Mouse (Mus musculus) liver, adult 2 months (tissue): ENCODE results near the gene B230307C23Rik. TPM values are rescaled to one million over a fixed set of nuclear protein-coding genes. Genes with fewer than 3 reads are reported as not detected.
"Not testable (repeated sequence)": the region's sequence is repeated elsewhere in the genome, so short reads cannot be mapped to it uniquely, and the experiment has no call there.

Source experiments
- DNase-seq: peaks from one replicate; pipeline ENCODE4 v3.0.0-alpha.2; 2011; ENCODE audit warnings: low read depth, low spot score; ENCODE audit errors: extremely low read depth
- H3K27ac ChIP-seq: fragments of 200-500 bp; replicated peaks from 2 replicates; pipeline ENCODE4 v1.5.1; 2012; ENCODE audit warnings: low read depth, mild to moderate bottlenecking, control low read depth, inconsistent platforms, low read length; ENCODE audit not compliant: insufficient read depth
- H3K27me3 ChIP-seq: fragments of 200-500 bp; 2 replicates; pipeline ENCODE4 v1.6.1; 2012; ENCODE audit warnings: mild to moderate bottlenecking, moderate library complexity, low read length, inconsistent platforms; ENCODE audit not compliant: control insufficient read depth, insufficient read depth
- H3K36me3 ChIP-seq: fragments of 200-500 bp; 2 replicates; pipeline ENCODE4 v1.6.1; 2012; ENCODE audit warnings: low read length, inconsistent platforms; ENCODE audit not compliant: control insufficient read depth, insufficient read depth
- H3K4me1 ChIP-seq: fragments of 200-500 bp; 2 replicates; pipeline ENCODE4 v1.6.1; 2011; ENCODE audit warnings: low read length; ENCODE audit not compliant: control insufficient read depth, insufficient read depth
- H3K4me3 ChIP-seq: fragments of 200-500 bp; 2 replicates; pipeline ENCODE4 v1.5.1; 2011; ENCODE audit warnings: low read depth, mild to moderate bottlenecking, control low read depth, low read length, moderate library complexity; ENCODE audit not compliant: insufficient read depth
- H3K79me2 ChIP-seq: fragments of 200-500 bp; 2 replicates; pipeline ENCODE4 v1.6.1; 2012; ENCODE audit warnings: inconsistent platforms, mild to moderate bottlenecking, low read length, moderate library complexity; ENCODE audit not compliant: control insufficient read depth, insufficient read depth
- H3K9ac ChIP-seq: fragments of 200-500 bp; 2 replicates; pipeline ENCODE4 v1.6.1; 2012; ENCODE audit warnings: low read depth, mild to moderate bottlenecking, control low read depth, inconsistent platforms, low read length
- CTCF ChIP-seq: fragments of 200-500 bp; IDR thresholded peaks from 2 replicates; pipeline ENCODE4 v1.5.1; 2011; ENCODE audit warnings: low read depth, low read length, control low read depth
- POLR2A ChIP-seq: fragments of 200-500 bp; IDR thresholded peaks from 2 replicates; pipeline ENCODE4 v1.6.1; 2011; ENCODE audit warnings: low read length, control low read depth; ENCODE audit not compliant: insufficient read depth; ENCODE audit errors: extremely low read depth
- WGBS: fragments of 180-500 bp; shearing (Covaris S2); methylation state at CpG from one replicate; pipeline ENCODE4 v1.1.7; 2018; 5-methylcytosine and 5-hydroxymethylcytosine counted together
- polyA plus RNA-seq: library from polyadenylated mRNA; depleted of rRNA; stranded (reverse); fragments of >200 nt; gene quantifications from 2 replicates; pipeline ENCODE4 v1.2.3, GENCODE M21; 2012
- total RNA-seq: library from RNA; depleted of rRNA; stranded (reverse); fragments of >200 nt; gene quantifications from 2 replicates; pipeline ENCODE4 v1.2.3, GENCODE M21; 2014

Gene B230307C23Rik
- total and polyA plus RNA-seq, 2 experiments = 3.9 to 8.0 TPM

GRCm38 (mm10) chr16:97984589-97984988 is 12.5 kb upstream of the B230307C23Rik start:
- Histone ChIP-seq H3K4me3 (no peak overlapping the region), H3K36me3 (no peaks in the 10 kb centered on the region), H3K9ac (no peak overlapping the region), H3K79me2 (no peaks in the 10 kb centered on the region), H3K27me3 (no peaks in the 10 kb centered on the region), H3K27ac (no peak overlapping the region), H3K4me1 (no peaks in the 10 kb centered on the region)
- no peak for TF ChIP-seq CTCF
- TF ChIP-seq POLR2A = no peak
- no peak for DNase-seq
- 91% methylated on average over 5 of the region's 5 CpGs for WGBS

GRCm38 (mm10) chr16:97991517-97991916 is 5.6 kb upstream of the B230307C23Rik start:
- Histone ChIP-seq H3K79me2 (no peaks in the 10 kb centered on the region), H3K4me3 (no peak overlapping the region), H3K36me3 (no peaks in the 10 kb centered on the region), H3K9ac (no peak overlapping the region), H3K27me3 (no peaks in the 10 kb centered on the region), H3K27ac (no peak overlapping the region), H3K4me1 (peaks cover 5% of the 10 kb centered on the region)
- 86% methylated on average over 2 of the region's 2 CpGs for WGBS
- DNase-seq = peak; percentile 23
- TF ChIP-seq CTCF (no peak), POLR2A (no peak)

- H3K4me3 ChIP-seq, H3K79me2 ChIP-seq, H3K27me3 ChIP-seq, H3K36me3 ChIP-seq, H3K4me1 ChIP-seq, DNase-seq, H3K9ac ChIP-seq, H3K27ac ChIP-seq: not testable (repeated sequence)
- WGBS = 78% methylated on average over 3 of the region's 3 CpGs
Measured at GRCm38 (mm10) chr16:97992477-97992876, 4.6 kb upstream of the B230307C23Rik start.

GRCm38 (mm10) chr16:97995849-97996615 is 1.1 kb upstream of the B230307C23Rik start:
- peaks cover 7% of the 10 kb centered on the region; the same call in 1 of the 2 replicates for H3K79me2 ChIP-seq
- TF ChIP-seq POLR2A (no peak), CTCF (no peak)
- H3K36me3 ChIP-seq = peaks cover 3% of the 10 kb centered on the region; the same call in 1 of the 2 replicates
- peak overlapping the region; percentile 92 for H3K27ac ChIP-seq
- H3K27me3 ChIP-seq = no peaks in the 10 kb centered on the region
- DNase-seq = peak; percentile 78
- WGBS = 6% methylated on average over 1 of the region's 1 CpGs
- peaks cover 5% of the 10 kb centered on the region for H3K4me1 ChIP-seq
- H3K4me3 ChIP-seq = no peak overlapping the region
- H3K9ac ChIP-seq = no peak overlapping the region

- Histone ChIP-seq H3K4me3 (peak overlapping the region; percentile 69), H3K9ac (peak overlapping the region; percentile 35)
- WGBS = under 1% methylated on average over 8 of the region's 8 CpGs
- peak; percentile 15 for DNase-seq
- H3K4me1 ChIP-seq, H3K27ac ChIP-seq, H3K27me3 ChIP-seq, H3K79me2 ChIP-seq, H3K36me3 ChIP-seq: not testable (repeated sequence)
Measured at GRCm38 (mm10) chr16:97997383-97997731, 242 bp downstream of the B230307C23Rik start.

- Histone ChIP-seq H3K4me3 (no peak overlapping the region), H3K27me3 (no peaks in the 10 kb centered on the region; the same call in 1 of the 2 replicates), H3K4me1 (no peaks in the 10 kb centered on the region), H3K36me3 (peaks cover 2% of the 10 kb centered on the region; the same call in 1 of the 2 replicates), H3K9ac (no peak overlapping the region), H3K79me2 (no peaks in the 10 kb centered on the region), H3K27ac (no peak overlapping the region)
- 95% methylated on average over 3 of the region's 3 CpGs for WGBS
- no peak for TF ChIP-seq CTCF
- TF ChIP-seq POLR2A = no peak
- no peak for DNase-seq
Measured at GRCm38 (mm10) chr16:98022081-98022480, 25.0 kb downstream of the B230307C23Rik start.
